Mouse (Mus musculus) neural tube, embryonic 13.5 days (tissue): ENCODE data around the gene Cstad. TPM values are rescaled to one million over a fixed set of nuclear protein-coding genes. Genes with fewer than 3 reads are reported as not detected.

Source experiments
- ATAC-seq: fragments of 200-750 bp; cut with Nextera tagmentation; 2 replicates; pipeline ENCODE4 v1.8.0; 2017; ENCODE audit warnings: low read depth, mild to moderate bottlenecking, moderate TSS enrichment, moderate library complexity
- H3K27ac ChIP-seq: fragments of 300-500 bp; sonication (generic); replicated peaks from 2 replicates; pipeline ENCODE4 v1.5.1; 2015; ENCODE audit warnings: moderate library complexity, mild to moderate bottlenecking, inconsistent platforms
- H3K27me3 ChIP-seq: fragments of 300-500 bp; sonication (generic); 2 replicates; pipeline ENCODE4 v1.6.1; 2015; ENCODE audit warnings: mild to moderate bottlenecking, inconsistent platforms
- H3K36me3 ChIP-seq: fragments of 300-500 bp; sonication (generic); 2 replicates; pipeline ENCODE4 v1.6.1; 2015; ENCODE audit warnings: mild to moderate bottlenecking, inconsistent platforms
- H3K4me1 ChIP-seq: fragments of 300-500 bp; sonication (generic); replicated peaks from 2 replicates; pipeline ENCODE4 v1.6.1; 2015; ENCODE audit warnings: inconsistent platforms
- H3K4me2 ChIP-seq: fragments of 300-500 bp; sonication (generic); 2 replicates; pipeline ENCODE4 v1.6.1; 2015; ENCODE audit warnings: inconsistent platforms, mild to moderate bottlenecking, moderate library complexity
- H3K4me3 ChIP-seq: fragments of 300-500 bp; sonication (generic); 2 replicates; pipeline ENCODE4 v1.5.1; 2015; ENCODE audit warnings: mild to moderate bottlenecking, inconsistent platforms
- H3K9ac ChIP-seq: fragments of 300-500 bp; sonication (generic); 2 replicates; pipeline ENCODE4 v1.6.1; 2015; ENCODE audit warnings: moderate library complexity, mild to moderate bottlenecking, inconsistent platforms
- H3K9me3 ChIP-seq: fragments of 300-500 bp; sonication (generic); 2 replicates; pipeline ENCODE4 v1.6.1; 2016; ENCODE audit warnings: inconsistent platforms
- WGBS: fragments of 180-500 bp; shearing (Covaris S2); methylation state at CpG from one replicate; pipeline ENCODE4 v1.1.7; 2015; 5-methylcytosine and 5-hydroxymethylcytosine counted together
- polyA plus RNA-seq: library from polyadenylated mRNA; unstranded; fragments of >200 nt; fragmentation: Nextera tagmentation; extraction: Ambion mirVana; gene quantifications from 2 replicates; pipeline ENCODE4 v1.2.1, GENCODE M21; 2015

Cstad gene
- polyA plus RNA-seq, 1 experiment from 2014 or later: 0.98 TPM

DNA sequence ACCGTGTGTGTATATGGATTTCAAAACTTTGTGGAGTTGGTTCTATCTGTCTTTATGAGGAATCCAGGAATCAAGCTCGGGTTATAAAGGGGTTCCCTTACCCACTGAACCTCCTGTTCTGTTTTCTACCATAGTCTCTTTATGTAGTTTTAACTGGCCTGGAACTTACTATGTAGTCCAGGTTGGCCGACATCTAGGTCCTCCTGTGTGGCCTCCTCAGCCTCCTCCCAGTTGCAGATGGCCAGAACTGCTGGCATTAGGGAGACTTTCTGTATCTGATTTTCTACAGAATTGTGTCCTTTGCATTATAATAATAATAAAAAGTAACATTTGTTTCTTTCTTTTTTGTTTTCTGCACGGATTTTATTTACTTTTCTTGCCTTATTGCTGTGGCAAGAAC, 21.3 kb upstream of the Cstad start:
- Histone ChIP-seq H3K4me1 (no peaks in the 10 kb centered on the region), H3K9ac (no peak overlapping the region), H3K4me2 (no peak overlapping the region), H3K27me3 (no peaks in the 10 kb centered on the region), H3K9me3 (peaks cover 8% of the 10 kb centered on the region), H3K4me3 (no peak overlapping the region), H3K27ac (no peak overlapping the region), H3K36me3 (no peaks in the 10 kb centered on the region)
- no peak for ATAC-seq
- WGBS: 90% methylated on average over 4 of the region's 4 CpGs

DNA sequence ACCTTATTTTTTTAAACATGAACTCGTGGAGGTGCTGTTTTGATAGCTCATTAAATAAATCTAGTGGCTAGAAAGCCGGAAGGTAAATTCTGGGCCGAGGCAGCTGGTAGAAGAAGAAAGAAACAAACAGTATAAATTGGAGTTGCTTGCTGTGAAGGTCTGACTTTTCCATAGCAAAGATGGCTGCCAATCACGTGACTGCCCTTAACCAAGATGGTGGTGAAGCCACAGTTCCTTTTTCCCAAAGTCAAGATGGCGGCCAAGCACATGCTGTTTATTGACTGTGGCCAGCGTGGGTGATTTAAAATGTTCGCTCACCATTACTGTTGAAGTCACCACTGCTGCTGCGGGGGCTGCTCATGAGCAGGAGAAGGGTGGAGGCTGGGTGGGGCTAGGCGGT, 17.8 kb upstream of the Cstad start:
- ATAC-seq: no peak
- Histone ChIP-seq H3K36me3 (no peaks in the 10 kb centered on the region), H3K9ac (no peak overlapping the region), H3K9me3 (peaks cover 12% of the 10 kb centered on the region), H3K27ac (no peak overlapping the region), H3K27me3 (no peaks in the 10 kb centered on the region), H3K4me1 (no peaks in the 10 kb centered on the region), H3K4me2 (no peak overlapping the region), H3K4me3 (no peak overlapping the region)
- WGBS: 92% methylated on average over 9 of the region's 9 CpGs

DNA sequence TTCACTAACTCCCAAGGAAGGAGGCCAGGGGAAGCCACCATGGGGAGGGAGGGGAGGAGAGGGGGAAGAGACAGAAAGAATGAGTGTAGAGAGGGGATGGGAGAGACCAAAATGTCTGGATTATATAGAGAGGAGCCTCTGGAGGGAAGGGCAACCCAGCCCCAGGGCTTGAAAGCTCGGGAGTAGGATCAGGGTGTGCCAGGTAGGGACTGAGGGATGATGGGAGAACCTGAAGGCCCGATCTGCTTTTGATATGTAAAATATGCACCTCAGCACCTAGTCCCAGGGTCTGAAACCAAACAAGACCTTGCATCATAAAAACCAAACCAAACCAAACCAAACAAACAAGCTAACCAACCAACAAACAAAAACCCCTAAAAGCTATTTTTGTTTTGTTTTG, 16.8 kb upstream of the Cstad start:
- Histone ChIP-seq H3K4me2 (no peak overlapping the region), H3K9ac (no peak overlapping the region), H3K36me3 (no peaks in the 10 kb centered on the region), H3K27me3 (no peaks in the 10 kb centered on the region), H3K9me3 (peaks cover 13% of the 10 kb centered on the region), H3K4me3 (no peak overlapping the region), H3K4me1 (no peaks in the 10 kb centered on the region), H3K27ac (no peak overlapping the region)
- WGBS: 58% methylated on average over 2 of the region's 2 CpGs
- no peak for ATAC-seq

DNA sequence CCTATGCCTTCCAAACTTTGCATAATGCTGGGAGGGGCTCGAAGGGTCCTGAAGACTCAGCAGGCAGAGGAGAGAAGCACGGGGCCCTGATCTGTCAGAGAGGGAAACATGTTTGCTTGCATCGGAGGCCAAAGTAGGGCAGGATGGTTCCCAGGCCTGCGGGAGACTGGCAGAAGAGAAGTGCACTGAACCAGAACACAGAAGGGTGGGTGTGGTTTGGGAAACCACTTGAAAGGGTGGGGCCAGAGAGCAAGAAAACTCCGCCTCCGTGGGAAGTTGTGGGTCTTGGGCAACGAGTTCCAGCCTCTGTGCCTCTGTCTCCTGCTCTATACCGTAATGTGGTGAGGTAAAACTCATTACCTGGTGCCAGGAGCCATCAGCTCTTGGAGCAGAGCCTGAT, 7.7 kb upstream of the Cstad start:
- ATAC-seq: no peak
- H3K36me3 ChIP-seq: no peaks in the 10 kb centered on the region
- H3K9me3 ChIP-seq: no peaks in the 10 kb centered on the region
- H3K27me3 ChIP-seq: no peaks in the 10 kb centered on the region
- no peak overlapping the region for H3K27ac ChIP-seq
- no peak overlapping the region for H3K4me3 ChIP-seq
- no peak overlapping the region for H3K4me2 ChIP-seq
- no peak overlapping the region for H3K9ac ChIP-seq
- H3K4me1 ChIP-seq: peaks cover 11% of the 10 kb centered on the region; the same call in 1 of the 2 replicates
- 36% methylated on average over 8 of the region's 8 CpGs for WGBS

DNA sequence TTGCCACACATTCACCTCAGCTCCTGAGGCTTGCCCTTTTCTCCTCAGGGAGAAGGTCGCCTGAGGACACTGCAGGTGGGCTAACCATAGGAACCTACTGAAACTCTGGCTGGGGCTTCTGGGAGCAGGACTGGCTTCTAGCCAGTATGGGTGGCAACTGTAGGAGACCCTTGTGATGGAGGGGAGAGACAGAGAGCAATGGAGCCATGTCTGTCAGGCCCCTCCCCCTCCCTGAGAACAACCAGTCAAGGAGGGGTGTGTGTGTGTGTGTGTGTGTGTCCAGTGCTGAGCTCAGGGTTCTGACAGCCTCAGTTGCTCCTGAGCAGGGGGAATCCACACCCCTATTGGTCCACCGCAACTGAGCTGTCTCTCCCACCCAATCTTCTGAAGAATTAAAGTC, 7.2 kb upstream of the Cstad start:
- Histone ChIP-seq H3K4me3 (no peak overlapping the region), H3K27me3 (no peaks in the 10 kb centered on the region), H3K9ac (no peak overlapping the region), H3K4me1 (peaks cover 15% of the 10 kb centered on the region; the same call in 1 of the 2 replicates), H3K36me3 (no peaks in the 10 kb centered on the region), H3K27ac (no peak overlapping the region), H3K4me2 (no peak overlapping the region), H3K9me3 (no peaks in the 10 kb centered on the region)
- no peak for ATAC-seq
- WGBS: 52% methylated on average over 2 of the region's 2 CpGs

DNA sequence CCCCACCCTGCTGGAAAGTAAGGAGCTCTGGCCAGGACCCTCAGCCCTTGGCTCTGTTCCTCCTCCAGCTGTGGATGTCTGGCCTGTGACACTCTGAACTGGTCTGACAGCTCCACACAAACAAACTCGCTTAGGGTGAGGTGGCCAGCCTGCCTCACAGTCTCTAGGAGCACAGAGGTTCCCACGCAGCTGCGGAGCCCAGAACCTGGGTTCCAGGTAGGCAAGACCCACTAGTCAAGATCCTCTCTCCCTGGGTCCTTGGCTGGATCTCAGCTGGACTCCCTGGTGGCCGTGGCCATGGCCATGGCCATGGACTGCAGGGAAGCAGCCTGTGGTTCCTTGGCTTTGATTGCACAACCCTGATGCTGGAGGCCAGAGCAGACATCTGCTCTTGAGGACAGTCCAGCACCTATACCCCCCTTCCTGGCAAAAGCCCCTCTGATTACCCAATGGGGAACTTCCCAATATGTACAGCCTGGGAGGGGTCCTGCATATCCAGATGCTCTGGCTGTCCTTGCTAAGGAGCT, 5.8 kb upstream of the Cstad start:
- Histone ChIP-seq H3K27me3 (no peaks in the 10 kb centered on the region), H3K9ac (no peak overlapping the region), H3K4me3 (no peak overlapping the region), H3K4me2 (no peak overlapping the region), H3K9me3 (no peaks in the 10 kb centered on the region), H3K36me3 (no peaks in the 10 kb centered on the region), H3K4me1 (peaks cover 21% of the 10 kb centered on the region), H3K27ac (no peak overlapping the region)
- 87% methylated on average over 4 of the region's 4 CpGs for WGBS
- ATAC-seq: no peak

DNA sequence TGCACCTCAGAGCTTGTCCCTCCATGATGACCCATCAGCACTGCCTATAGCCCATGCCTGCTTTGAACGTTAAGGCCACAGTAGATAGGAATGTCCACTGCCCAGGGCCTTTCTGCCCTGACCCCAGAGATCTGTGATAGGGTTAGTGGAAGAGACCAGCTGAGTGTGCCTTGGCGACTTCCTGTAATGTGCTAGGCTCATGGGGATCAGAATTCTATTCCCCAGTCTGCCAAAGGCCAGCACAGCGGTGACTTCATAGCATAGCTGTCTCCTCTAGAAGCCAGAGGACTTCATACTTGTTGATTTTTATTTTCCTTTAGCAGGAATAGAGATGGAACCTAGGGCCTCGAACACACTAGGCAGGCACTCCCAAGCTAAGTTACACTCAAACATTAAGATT, 5.1 kb upstream of the Cstad start:
- Histone ChIP-seq H3K27me3 (no peaks in the 10 kb centered on the region), H3K4me2 (no peak overlapping the region), H3K4me1 (peaks cover 29% of the 10 kb centered on the region), H3K4me3 (no peak overlapping the region), H3K36me3 (no peaks in the 10 kb centered on the region), H3K27ac (no peak overlapping the region), H3K9me3 (no peaks in the 10 kb centered on the region), H3K9ac (no peak overlapping the region)
- 68% methylated on average over 4 of the region's 4 CpGs for WGBS
- no peak for ATAC-seq

DNA sequence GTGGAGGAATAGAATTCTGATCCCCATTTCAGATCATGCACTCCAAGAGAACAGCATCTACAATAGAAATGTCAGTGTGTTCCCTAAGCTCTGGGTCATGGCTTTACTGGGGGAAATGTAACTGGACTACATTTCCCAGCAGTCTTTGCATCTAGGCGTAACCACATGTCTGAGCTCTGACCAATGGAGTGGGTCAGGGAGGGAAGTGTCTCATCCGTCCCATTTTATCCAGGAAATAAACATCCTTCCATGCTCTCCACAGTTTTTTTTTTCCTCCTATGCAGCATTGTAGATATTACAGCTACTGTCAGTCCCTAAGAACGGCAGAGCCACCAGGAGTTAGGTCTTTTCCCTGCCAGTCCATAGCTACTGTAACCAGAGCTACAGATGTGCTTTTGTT, 3.9 kb upstream of the Cstad start:
- ATAC-seq: peak; percentile 58; the same call in 1 of the 2 replicates
- Histone ChIP-seq H3K27me3 (no peaks in the 10 kb centered on the region), H3K27ac (peak overlapping the region; percentile 75), H3K4me2 (peak overlapping the region; percentile 57), H3K4me3 (peak overlapping the region; percentile 22; the same call in 1 of the 2 replicates), H3K9me3 (no peaks in the 10 kb centered on the region), H3K4me1 (peaks cover 40% of the 10 kb centered on the region), H3K36me3 (no peaks in the 10 kb centered on the region), H3K9ac (peak overlapping the region; percentile 58; the same call in 1 of the 2 replicates)
- 11% methylated on average over 3 of the region's 3 CpGs for WGBS

DNA sequence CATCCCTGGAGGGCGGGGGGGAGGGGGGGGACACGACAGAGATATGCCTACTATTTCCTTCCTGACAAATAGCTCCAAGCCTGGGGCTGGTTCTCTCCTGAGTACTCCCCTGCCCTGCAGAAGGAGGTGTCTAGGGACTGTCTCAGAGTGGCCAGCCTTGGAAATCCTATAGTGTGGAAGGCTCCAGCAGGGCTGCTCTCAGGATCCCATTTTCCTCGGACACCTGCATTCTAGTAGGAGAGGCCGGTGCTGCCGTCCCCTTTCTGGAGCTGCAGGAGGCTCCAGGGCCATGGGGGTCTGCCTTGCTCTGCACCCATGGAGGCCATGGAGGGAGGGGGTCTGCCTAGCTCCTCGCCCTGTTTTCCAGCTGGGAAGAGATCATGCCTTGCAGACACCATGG, 2.4 kb upstream of the Cstad start:
- Histone ChIP-seq H3K27me3 (no peaks in the 10 kb centered on the region), H3K4me2 (no peak overlapping the region), H3K9me3 (no peaks in the 10 kb centered on the region), H3K27ac (no peak overlapping the region), H3K9ac (no peak overlapping the region), H3K36me3 (no peaks in the 10 kb centered on the region), H3K4me3 (no peak overlapping the region), H3K4me1 (peaks cover 35% of the 10 kb centered on the region)
- ATAC-seq: no peak
- 77% methylated on average over 6 of the region's 6 CpGs for WGBS

DNA sequence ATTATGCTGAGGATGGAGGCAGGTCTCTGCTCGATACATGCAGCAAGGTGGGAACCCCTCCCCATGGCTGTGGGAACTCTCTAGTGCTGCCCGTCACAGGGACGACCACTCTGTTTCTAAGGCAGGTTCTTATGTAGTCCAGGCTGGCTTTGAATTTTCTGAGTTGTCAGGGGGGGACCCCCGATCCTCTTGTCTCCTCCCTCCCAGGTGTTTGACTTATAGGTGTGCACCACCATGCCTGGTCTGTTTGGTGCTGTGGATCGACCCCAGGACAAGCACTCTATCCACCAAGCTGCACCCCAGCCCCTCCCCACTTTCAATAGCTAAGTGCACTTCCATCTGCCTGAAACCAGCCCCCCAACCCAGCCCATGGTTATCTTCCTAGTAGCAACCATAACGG, 1.9 kb upstream of the Cstad start:
- peaks cover 35% of the 10 kb centered on the region for H3K4me1 ChIP-seq
- no peak for ATAC-seq
- no peak overlapping the region for H3K4me2 ChIP-seq
- H3K4me3 ChIP-seq: no peak overlapping the region
- no peak overlapping the region for H3K9ac ChIP-seq
- H3K27ac ChIP-seq: peak overlapping the region; percentile 98; the same call in 1 of the 2 replicates
- no peaks in the 10 kb centered on the region for H3K36me3 ChIP-seq
- H3K9me3 ChIP-seq: no peaks in the 10 kb centered on the region
- WGBS: 87% methylated on average over 6 of the region's 6 CpGs
- no peaks in the 10 kb centered on the region for H3K27me3 ChIP-seq

DNA sequence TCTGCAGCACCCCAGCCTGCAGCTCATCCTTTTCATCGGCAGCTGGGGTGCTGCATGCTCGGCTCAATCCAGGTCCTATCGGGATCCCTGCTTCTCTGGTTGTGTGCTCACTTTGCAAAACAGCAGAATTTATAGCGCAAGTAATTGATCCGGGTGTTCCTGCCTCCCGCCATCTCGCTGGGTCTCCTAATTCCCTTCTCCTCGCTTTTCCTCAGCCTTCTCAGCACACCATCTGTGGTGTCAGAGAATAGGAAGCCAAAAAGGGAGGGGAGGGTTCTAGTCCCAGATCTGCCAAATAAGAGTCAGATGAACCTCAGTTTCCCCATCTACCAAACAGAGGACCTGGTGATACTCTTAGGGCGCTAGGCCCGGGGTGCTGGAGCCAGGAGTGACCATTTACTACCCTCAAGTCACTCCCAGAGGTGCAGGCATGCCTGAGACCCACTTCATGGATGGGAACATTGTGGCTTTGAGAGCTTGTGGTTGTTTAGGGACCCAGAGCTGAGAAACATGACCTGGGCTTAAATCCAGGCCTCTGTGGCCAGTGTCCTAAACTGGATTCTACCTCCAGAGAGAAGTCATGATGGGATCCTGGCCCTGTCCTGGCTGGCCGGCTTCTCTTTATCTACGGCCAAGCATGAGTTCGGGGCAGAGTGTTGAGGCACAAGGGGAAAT, 1.1 kb upstream of the Cstad start:
- no peaks in the 10 kb centered on the region for H3K27me3 ChIP-seq
- H3K4me2 ChIP-seq: peak overlapping the region; percentile 64
- peaks cover 35% of the 10 kb centered on the region for H3K4me1 ChIP-seq
- H3K36me3 ChIP-seq: no peaks in the 10 kb centered on the region
- ATAC-seq: no peak
- H3K9me3 ChIP-seq: no peaks in the 10 kb centered on the region
- peak overlapping the region; percentile 98 for H3K27ac ChIP-seq
- H3K9ac ChIP-seq: peak overlapping the region; percentile 80
- no peak overlapping the region for H3K4me3 ChIP-seq
- WGBS: 76% methylated on average over 13 of the region's 13 CpGs

DNA sequence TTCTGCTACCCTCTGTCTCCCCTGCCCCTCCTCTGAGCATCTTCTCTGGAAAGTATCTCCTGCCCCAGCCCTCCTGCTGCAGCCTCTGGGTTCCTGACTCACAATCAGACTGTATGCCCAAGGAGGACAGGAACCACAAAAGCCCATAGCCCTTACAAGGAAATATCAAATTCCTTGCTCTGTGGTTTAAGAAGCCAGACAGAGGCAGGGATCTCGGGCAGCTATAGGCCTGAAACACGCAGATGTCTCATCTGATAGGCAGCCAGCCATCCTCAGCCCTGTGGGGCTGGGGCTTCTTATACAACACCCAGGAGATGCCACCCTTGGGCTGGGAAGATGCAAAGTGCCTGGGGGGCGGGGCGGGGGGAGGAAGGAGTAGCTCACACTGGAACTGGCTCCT, 956 bp downstream of the Cstad start:
- whole genome bisulfite sequencing: 85% methylated on average over 4 of the region's 4 CpGs
- Histone ChIP-seq H3K27me3 (no peaks in the 10 kb centered on the region), H3K4me1 (peaks cover 46% of the 10 kb centered on the region), H3K9me3 (no peaks in the 10 kb centered on the region), H3K4me3 (peak overlapping the region; percentile 51; the same call in 1 of the 2 replicates), H3K36me3 (no peaks in the 10 kb centered on the region), H3K27ac (peak overlapping the region; percentile 98), H3K9ac (peak overlapping the region; percentile 80), H3K4me2 (peak overlapping the region; percentile 64)
- ATAC-seq: no peak

DNA sequence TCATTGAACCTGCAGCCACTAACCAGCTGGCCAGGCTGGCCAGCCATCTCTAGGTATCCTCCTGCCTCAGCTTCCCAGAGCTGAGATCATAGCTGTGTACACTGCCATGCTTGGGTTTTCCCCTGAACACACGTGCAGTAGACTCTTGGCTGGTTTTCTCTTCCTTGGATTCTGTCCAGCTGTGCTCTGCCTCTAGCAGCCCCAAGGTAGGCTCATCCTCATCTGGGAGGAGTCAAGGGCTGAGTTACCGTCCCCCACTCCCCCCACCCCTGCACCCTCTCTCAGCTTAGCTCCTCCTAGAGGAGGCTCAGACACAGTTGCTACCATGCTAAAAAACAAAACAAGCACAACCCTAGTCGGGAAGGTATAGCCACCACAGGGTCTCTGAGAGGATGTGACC, 4.8 kb downstream of the Cstad start:
- H3K9ac ChIP-seq: no peak overlapping the region
- no peak for ATAC-seq
- no peaks in the 10 kb centered on the region for H3K9me3 ChIP-seq
- peaks cover 54% of the 10 kb centered on the region for H3K4me1 ChIP-seq
- H3K4me2 ChIP-seq: no peak overlapping the region
- no peaks in the 10 kb centered on the region for H3K36me3 ChIP-seq
- H3K4me3 ChIP-seq: no peak overlapping the region
- 48% methylated on average over 3 of the region's 3 CpGs for WGBS
- no peaks in the 10 kb centered on the region for H3K27me3 ChIP-seq
- H3K27ac ChIP-seq: 0 out of 2 replicates have a peak overlapping the region, but pooled peaks have one; percentile 68
